16 mouse cellular contexts compared by ENCODE assay signal in the genomic region with DNA sequence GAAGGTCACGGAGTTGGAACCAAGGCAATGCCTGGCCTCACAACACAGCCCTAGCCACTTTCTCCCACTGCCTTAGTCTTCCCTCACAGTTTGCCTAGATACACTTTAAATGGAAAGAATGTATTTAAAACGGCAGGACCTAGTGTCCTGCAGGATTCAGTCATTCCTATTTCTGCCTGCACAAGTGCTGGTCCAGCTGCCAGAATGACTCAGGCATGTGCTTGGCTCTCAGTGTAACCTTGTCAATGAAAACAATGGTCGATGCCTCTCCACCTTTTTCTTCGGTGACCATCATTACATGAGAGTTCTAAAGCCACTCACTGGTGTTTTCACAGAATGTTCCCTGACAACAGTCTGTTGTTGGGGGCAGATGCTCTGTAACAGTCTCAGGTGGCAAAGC. TPM values are rescaled to one million over a fixed set of nuclear protein-coding genes. Genes with fewer than 3 reads are reported as not detected.
"Had no signal": no experiment of that assay in that cellular context is flagged by ENCODE, and none has a peak within 500 bp of the region (broad histone marks: within the 10 kb centered on the region; RNA-seq: fewer than 3 reads in every experiment).

No protein-coding gene starts in this region.

- H3K27me3 ChIP-seq: limb, embryonic 15.5 days; liver, embryonic 13.5 days; lung, embryonic 15.5 days; midbrain, embryonic 13.5 days; neural tube, embryonic 12.5 days had no signal

- H3K4me1 ChIP-seq: limb, embryonic 15.5 days; liver, embryonic 13.5 days; lung, embryonic 15.5 days; midbrain, embryonic 13.5 days; neural tube, embryonic 12.5 days had no signal

- H3K4me3 ChIP-seq: limb, embryonic 15.5 days; liver, embryonic 13.5 days; lung, embryonic 15.5 days; midbrain, embryonic 13.5 days; neural tube, embryonic 12.5 days had no signal

- H3K9ac ChIP-seq: limb, embryonic 15.5 days; liver, embryonic 13.5 days; liver, postnatal 0 days; lung, embryonic 15.5 days; midbrain, embryonic 13.5 days; neural tube, embryonic 12.5 days had no signal

- DNase-seq: kidney, postnatal 36 days; layer of hippocampus, adult 9-11 months; layer of hippocampus, postnatal 36 days; liver, embryonic 13.5 days; liver, postnatal 0 days; lung, postnatal 14 days; thymus, adult 2 months; thymus, postnatal 25 days had no signal

- H3K27ac ChIP-seq: kidney, postnatal 0 days; limb, embryonic 15.5 days; lung, embryonic 15.5 days; midbrain, embryonic 13.5 days; neural tube, embryonic 12.5 days; stomach, postnatal 0 days had no signal

RNA-seq across cellular contexts. Expression of a gene that starts 52.5 kb away (rescaled TPM):
- total RNA-seq: megakaryocyte-erythroid progenitor cell, adult 5-6 weeks; neutrophil, adult 5-6 weeks had no signal
- polyA plus RNA-seq: liver, embryonic 13.5 days; liver, postnatal 0 days; midbrain, embryonic 13.5 days had no signal
